Mouse (Mus musculus): ENCODE measurements around the gene Lrrc4c.

DNA sequence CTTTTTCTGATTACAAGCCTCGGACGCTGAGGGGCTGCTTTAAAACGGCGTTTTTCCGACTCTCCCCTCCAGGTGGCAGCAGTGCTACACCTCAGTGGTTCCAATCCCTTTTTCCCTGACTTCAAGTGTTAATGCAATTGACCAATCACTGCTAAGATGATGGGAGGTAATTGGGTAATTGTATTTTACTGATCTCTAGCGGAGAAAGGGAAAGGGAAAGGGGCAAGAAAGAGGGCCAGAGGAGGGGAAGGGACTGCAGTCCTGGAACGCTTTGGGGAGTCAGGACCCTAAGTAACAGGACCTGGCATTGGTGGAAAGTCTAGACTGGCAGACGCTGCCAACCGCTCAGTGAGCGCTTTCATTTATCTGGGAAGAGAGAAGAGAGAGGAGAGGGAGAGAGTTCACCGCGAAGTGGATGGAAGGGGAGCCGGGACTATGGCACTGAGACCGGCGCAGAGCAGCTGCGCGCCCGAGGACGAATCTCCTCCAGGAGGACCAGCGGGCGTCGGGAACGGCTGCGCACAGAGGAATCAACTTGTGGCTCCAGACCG, 1148.3 kb downstream of the Lrrc4c start:
- no peak for TF ChIP-seq ELF1 (IDR thresholded peaks at IDR 0.05; ENCODE audit: low read depth, low read length)
- no peak for TF ChIP-seq NELFE (IDR thresholded peaks at IDR 0.05; ENCODE audit: low read depth, low read length)
- TF ChIP-seq MYC (IDR thresholded peaks at IDR 0.05; ENCODE audit: low read depth, low read length) = no peak
- no peak for TF ChIP-seq EP300 (IDR thresholded peaks at IDR 0.05; ENCODE audit: low read length)
- TF ChIP-seq CTCF (conservative IDR thresholded peaks at IDR 0.05 in 1 of 2, IDR thresholded peaks at IDR 0.05 in 1 of 2; ENCODE audit: low read depth in 2 of 2, low read length in 2 of 2) = no peak
- no peak for TF ChIP-seq TCF12 (IDR thresholded peaks at IDR 0.05; ENCODE audit: low read depth, low read length)
- no peak for TF ChIP-seq POLR2AphosphoS2 (IDR thresholded peaks at IDR 0.05; ENCODE audit: low read depth, low read length)
- no peak for TF ChIP-seq USF1 (IDR thresholded peaks at IDR 0.05; ENCODE audit: low read depth, low read length)
- no peak for TF ChIP-seq GABPA (IDR thresholded peaks at IDR 0.05; ENCODE audit: insufficient replicate concordance, low read depth, low read length)
- TF ChIP-seq MEF2A (IDR thresholded peaks at IDR 0.05; ENCODE audit: borderline replicate concordance, low read depth, low read length) = no peak
- TF ChIP-seq E2F4 (IDR thresholded peaks at IDR 0.05; ENCODE audit: insufficient replicate concordance, low read depth, low read length) = no peak

All from CH12.LX (cell line).